Mouse (Mus musculus) testis, adult 2 months (tissue): ENCODE measurements around the gene Hnrnpa3. TPM values are rescaled to one million over a fixed set of nuclear protein-coding genes. Genes with fewer than 3 reads are reported as not detected.

ENCODE experiments used
- H3K27ac ChIP-seq: fragments of 200-500 bp; 2 replicates; pipeline ENCODE4 v1.5.1; 2012; ENCODE audit warnings: low read depth, low read length; ENCODE audit not compliant: control insufficient read depth, insufficient read depth
- H3K27me3 ChIP-seq: fragments of 200-500 bp; 2 replicates; pipeline ENCODE4 v1.6.1; 2012; ENCODE audit warnings: mild to moderate bottlenecking, low read length, moderate library complexity; ENCODE audit not compliant: control insufficient read depth, insufficient read depth
- H3K36me3 ChIP-seq: fragments of 200-500 bp; 2 replicates; pipeline ENCODE4 v1.6.1; 2012; ENCODE audit warnings: mild to moderate bottlenecking, low read length; ENCODE audit not compliant: control insufficient read depth, insufficient read depth
- H3K4me1 ChIP-seq: fragments of 200-500 bp; 2 replicates; pipeline ENCODE4 v1.6.1; 2012; ENCODE audit warnings: low read length; ENCODE audit not compliant: control insufficient read depth, insufficient read depth
- H3K4me3 ChIP-seq: fragments of 200-500 bp; 2 replicates; pipeline ENCODE4 v1.5.1; 2012; ENCODE audit warnings: low read depth, mild to moderate bottlenecking, low read length, moderate library complexity, mixed read lengths; ENCODE audit not compliant: control insufficient read depth
- CTCF ChIP-seq: fragments of 200-500 bp; IDR thresholded peaks from 2 replicates; pipeline ENCODE4 v1.5.1; 2012; ENCODE audit warnings: low read depth, mild to moderate bottlenecking, inconsistent platforms, low read length, moderate library complexity; ENCODE audit not compliant: control insufficient read depth, insufficient read depth, insufficient replicate concordance
- POLR2A ChIP-seq: fragments of 200-500 bp; IDR thresholded peaks from 2 replicates; pipeline ENCODE4 v1.6.1; 2012; ENCODE audit warnings: low read depth, mild to moderate bottlenecking, inconsistent platforms, low read length, moderate library complexity; ENCODE audit not compliant: control insufficient read depth
- polyA plus RNA-seq: library from polyadenylated mRNA; depleted of rRNA; stranded (reverse); fragments of >200 nt; gene quantifications from 2 replicates; pipeline ENCODE4 v1.2.3, GENCODE M21; 2012

Hnrnpa3 gene
- polyA plus RNA-seq, 1 experiment, result 60.0 TPM

DNA sequence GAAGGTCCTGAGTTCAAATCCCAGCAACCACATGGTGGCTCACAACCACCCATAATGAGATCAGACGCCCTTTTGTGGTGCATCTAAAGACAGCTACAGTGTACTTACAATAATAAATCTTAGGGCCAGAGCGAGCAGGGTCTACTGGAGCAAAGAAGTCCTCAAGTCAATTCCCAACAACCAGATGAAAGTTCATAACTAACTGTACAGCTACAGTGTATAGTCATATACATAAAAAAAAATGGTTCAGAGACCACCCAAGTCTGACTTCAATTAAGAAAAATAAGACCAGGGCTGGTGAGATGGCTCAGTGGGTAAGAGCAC is 12.2 kb downstream of the Hnrnpa3 start:
- H3K4me1 ChIP-seq, result peaks cover 2% of the 10 kb centered on the region; the same call in 1 of the 2 replicates
- H3K27me3 ChIP-seq, result no peaks in the 10 kb centered on the region
- TF ChIP-seq POLR2A, result no peak
- H3K4me3 ChIP-seq, result no peak overlapping the region
- H3K27ac ChIP-seq, result no peak overlapping the region
- no peaks in the 10 kb centered on the region for H3K36me3 ChIP-seq

GRCm38 (mm10) chr2:75672561-75672960 is 13.5 kb downstream of the Hnrnpa3 start:
- Histone ChIP-seq H3K4me3 (no peak overlapping the region), H3K36me3 (no peaks in the 10 kb centered on the region), H3K27me3 (no peaks in the 10 kb centered on the region), H3K27ac (no peak overlapping the region), H3K4me1 (peaks cover 2% of the 10 kb centered on the region; the same call in 1 of the 2 replicates)
- TF ChIP-seq POLR2A (no peak), CTCF (no peak)

GRCm38 (mm10) chr2:75676567-75676966 is 17.5 kb downstream of the Hnrnpa3 start:
- H3K27ac ChIP-seq, result no peak overlapping the region
- H3K27me3 ChIP-seq, result no peaks in the 10 kb centered on the region
- no peaks in the 10 kb centered on the region for H3K36me3 ChIP-seq
- TF ChIP-seq CTCF (no peak), POLR2A (no peak)
- H3K4me1 ChIP-seq, result peaks cover 2% of the 10 kb centered on the region; the same call in 1 of the 2 replicates
- no peak overlapping the region for H3K4me3 ChIP-seq

- Histone ChIP-seq H3K4me1 (peaks cover 3% of the 10 kb centered on the region; the same call in 1 of the 2 replicates), H3K36me3 (no peaks in the 10 kb centered on the region), H3K4me3 (no peak overlapping the region), H3K27me3 (no peaks in the 10 kb centered on the region), H3K27ac (no peak overlapping the region)
- no peak for TF ChIP-seq POLR2A
- TF ChIP-seq CTCF, result no peak
Measured at GRCm38 (mm10) chr2:75679947-75680346, 20.9 kb downstream of the Hnrnpa3 start.

GRCm38 (mm10) chr2:75681439-75681838 is 22.4 kb downstream of the Hnrnpa3 start:
- Histone ChIP-seq H3K27me3 (no peaks in the 10 kb centered on the region), H3K4me3 (no peak overlapping the region), H3K27ac (no peak overlapping the region), H3K4me1 (peaks cover 8% of the 10 kb centered on the region), H3K36me3 (no peaks in the 10 kb centered on the region)
- TF ChIP-seq POLR2A (no peak), CTCF (no peak)

DNA sequence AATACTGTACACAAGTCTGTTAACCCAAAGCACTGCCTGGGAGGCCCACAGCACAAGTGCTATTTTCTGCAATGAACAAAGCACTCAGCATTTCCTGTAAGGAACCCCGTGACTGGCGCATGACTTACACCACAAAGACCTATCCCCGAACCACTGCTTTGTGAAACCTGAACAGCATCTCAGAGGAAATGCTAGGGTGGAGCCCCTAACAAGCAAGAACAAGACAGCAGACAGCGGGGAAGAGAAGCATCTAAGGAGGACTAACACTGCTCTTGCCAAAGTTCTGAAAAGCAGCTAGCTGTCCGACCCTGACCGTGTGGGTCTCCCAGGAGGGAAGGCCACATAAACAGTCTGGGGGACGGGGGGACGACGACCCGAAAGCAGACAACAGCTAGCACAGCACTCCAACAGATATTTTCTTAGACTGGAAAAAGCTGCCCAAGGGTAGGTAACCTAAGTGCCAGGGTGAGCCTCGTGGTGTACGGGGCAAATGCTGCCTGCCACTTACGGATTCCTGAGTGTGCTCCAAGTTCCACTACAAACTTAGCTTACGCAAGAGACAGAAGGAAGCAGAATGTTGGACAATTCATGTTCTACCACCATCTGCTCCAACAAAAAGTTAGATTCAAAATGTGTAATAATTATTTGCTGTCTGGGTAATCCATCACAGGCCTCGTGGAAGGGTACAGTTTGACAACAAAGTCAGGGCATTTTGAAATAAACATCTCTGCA is 24.1 kb downstream of the Hnrnpa3 start:
- Histone ChIP-seq H3K4me1 (peaks cover 8% of the 10 kb centered on the region), H3K27me3 (no peaks in the 10 kb centered on the region), H3K27ac (peak overlapping the region; percentile 63; the same call in 1 of the 2 replicates), H3K4me3 (no peak overlapping the region), H3K36me3 (no peaks in the 10 kb centered on the region)
- TF ChIP-seq POLR2A (no peak), CTCF (no peak)

DNA sequence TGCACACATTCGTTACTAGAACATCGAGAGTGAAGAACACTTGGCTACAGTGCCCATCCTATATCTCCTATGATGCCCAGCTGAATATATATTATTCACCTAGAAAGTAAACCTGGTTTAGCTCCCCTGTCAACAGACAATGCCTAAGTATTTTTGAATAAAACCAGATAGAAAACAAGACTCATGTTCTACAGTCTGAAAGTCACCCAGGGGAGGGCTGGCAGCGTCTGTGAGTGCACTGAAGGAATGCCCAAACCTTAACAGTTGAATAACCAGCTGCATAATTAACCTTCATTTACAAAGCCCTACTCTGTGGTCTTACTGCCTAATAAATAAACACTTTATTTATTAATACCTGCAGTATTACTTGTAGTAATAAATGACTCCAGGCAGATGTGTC is 25.5 kb downstream of the Hnrnpa3 start:
- no peak overlapping the region for H3K27ac ChIP-seq
- no peak overlapping the region for H3K4me3 ChIP-seq
- peaks cover 8% of the 10 kb centered on the region for H3K4me1 ChIP-seq
- H3K36me3 ChIP-seq, result no peaks in the 10 kb centered on the region
- no peak for TF ChIP-seq POLR2A
- no peak for TF ChIP-seq CTCF
- no peaks in the 10 kb centered on the region for H3K27me3 ChIP-seq
